Mouse (Mus musculus) brown adipose tissue, adult 24 weeks (tissue): ENCODE measurements around the gene Ropn1. TPM values are rescaled to one million over a fixed set of nuclear protein-coding genes. Genes with fewer than 3 reads are reported as not detected.

Experiments
- H3K27ac ChIP-seq: fragments of 200-500 bp; replicated peaks from 2 replicates; pipeline ENCODE4 v1.5.1; 2012; ENCODE audit warnings: low read depth, mild to moderate bottlenecking, low read length
- H3K4me1 ChIP-seq: fragments of 200-500 bp; 2 replicates; pipeline ENCODE4 v1.6.1; 2012; ENCODE audit warnings: low read length, mixed read lengths; ENCODE audit not compliant: control insufficient read depth, insufficient read depth, insufficient read length
- H3K4me3 ChIP-seq: fragments of 200-500 bp; 2 replicates; pipeline ENCODE4 v1.5.1; 2012; ENCODE audit warnings: low read depth, mild to moderate bottlenecking, low read length, moderate library complexity; ENCODE audit not compliant: insufficient read depth
- polyA plus RNA-seq: library from polyadenylated mRNA; stranded (reverse); fragments of >200 nt; gene quantifications from 2 replicates; pipeline ENCODE4 v1.2.4, GENCODE M21; 2012; ENCODE audit not compliant: missing spikeins, insufficient read depth, insufficient read length

Ropn1 gene
- polyA plus RNA-seq, 1 experiment = not detected

DNA sequence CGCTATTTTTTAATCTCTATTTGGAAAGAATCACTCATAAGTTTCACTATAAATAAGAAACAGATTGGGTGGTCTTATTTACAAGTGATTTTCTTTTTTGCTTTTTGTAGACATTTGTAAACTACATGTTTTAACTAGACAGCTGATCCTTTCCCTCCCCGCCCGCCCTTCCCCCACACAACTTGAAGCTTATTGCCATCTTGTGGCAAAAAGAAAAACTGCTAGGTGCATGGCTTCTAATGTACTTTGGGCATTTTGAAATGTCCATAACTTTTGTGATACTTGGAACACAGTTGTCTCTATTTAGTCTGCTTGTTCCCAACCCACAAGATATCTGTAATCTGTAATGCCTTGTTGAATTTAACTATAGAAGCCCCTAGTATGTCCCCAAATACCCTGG lies 61.8 kb downstream of the Ropn1 start:
- Histone ChIP-seq H3K27ac (no peak overlapping the region), H3K4me1 (no peaks in the 10 kb centered on the region), H3K4me3 (no peak overlapping the region)

DNA sequence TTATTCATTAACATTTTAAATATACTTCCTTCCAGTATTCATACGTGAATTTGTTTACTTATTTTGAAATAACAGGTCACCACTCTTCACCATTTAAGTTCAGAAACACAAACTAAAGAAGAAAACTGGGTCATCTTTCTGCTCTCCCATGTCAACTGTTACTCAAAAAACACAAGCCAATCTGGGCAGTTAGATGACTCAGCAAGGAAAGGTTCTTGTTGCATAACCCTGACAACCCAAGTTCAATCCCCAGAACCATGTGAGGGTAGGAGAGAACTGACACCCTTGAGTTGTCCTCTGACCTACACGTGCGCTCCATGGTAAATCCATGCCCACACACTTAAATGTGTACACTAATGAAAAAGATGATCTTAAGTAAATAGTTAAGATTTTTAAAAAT lies 75.4 kb downstream of the Ropn1 start:
- no peak overlapping the region for H3K27ac ChIP-seq

More for the DNA sequence above, 75.4 kb downstream of the Ropn1 start:
- Histone ChIP-seq H3K4me3 (no peak overlapping the region), H3K4me1 (no peaks in the 10 kb centered on the region)

Other genes with a start within 250 kb of the Ropn1 start
- 1.5 and 2.0 TPM in 2 replicates for gene Kalrn, start 76.4 kb upstream of the Ropn1 start, polyA plus RNA-seq
- gene Ccdc14, start 40.7 kb downstream of the Ropn1 start, polyA plus RNA-seq = 0.36 and 0.46 TPM in 2 replicates
- 25.5 and 26.4 TPM in 2 replicates for gene Mylk, start 95.3 kb downstream of the Ropn1 start, polyA plus RNA-seq